Mouse (Mus musculus) spleen, postnatal 10 days (tissue): ENCODE measurements at regions not wholly inside any gene's neighbourhood (a gene's known extent, or its start where the extent isn't known, plus 50 kb on each side); places are given as distances from the start of the nearest gene placed in this dataset.

ENCODE experiments used
- DNase-seq, 2 experiments: peaks; one replicate each; pipeline ENCODE4 v3.0.0; 2021 to 2022; ENCODE audit warnings: low spot score in 2 of 2

- no peak for DNase-seq
Observed at GRCm38 (mm10) chr1:186444701-186445131, 261.1 kb downstream of the Tgfb2 start.

DNA sequence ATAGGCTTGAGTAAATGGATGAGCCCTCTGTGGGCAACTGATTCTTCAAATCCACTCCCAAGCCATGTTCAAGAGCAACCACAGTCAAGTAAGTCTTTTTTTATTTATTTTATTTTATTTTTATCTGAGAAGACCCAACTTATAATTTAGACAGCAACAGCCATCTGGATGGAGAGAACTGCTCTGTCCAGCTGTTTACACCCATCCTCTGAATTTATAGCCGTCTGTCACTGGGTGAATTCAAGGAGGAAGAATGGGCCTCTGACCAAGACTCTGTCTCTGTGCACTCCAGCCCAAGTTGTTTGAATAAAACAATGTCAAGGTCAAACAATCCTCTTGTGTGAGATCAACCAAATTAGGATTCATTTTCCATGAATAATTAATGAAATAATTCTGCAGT, 263.6 kb downstream of the Tgfb2 start:
- no peak for DNase-seq

- no peak for DNase-seq
Observed at GRCm38 (mm10) chr1:186435336-186435972, 270.3 kb downstream of the Tgfb2 start.

DNA sequence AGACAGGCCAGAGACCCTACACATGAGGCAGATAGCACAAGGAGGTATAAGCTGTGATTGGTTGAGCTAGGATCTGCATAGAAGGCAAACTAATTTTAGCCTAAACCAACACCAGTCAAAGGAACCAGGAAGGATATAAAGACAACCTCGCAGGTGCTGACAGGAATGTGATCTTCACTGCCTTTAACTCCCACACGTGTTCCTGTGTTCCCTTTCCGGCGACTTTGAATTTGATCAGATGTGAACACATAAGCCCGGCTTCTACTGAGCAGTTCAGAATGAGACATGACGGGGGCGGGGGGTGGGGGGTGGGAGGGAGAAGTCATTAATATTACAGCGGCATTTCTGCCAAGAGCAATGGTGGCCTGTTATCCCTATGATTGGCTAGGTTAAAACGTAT, 271.0 kb downstream of the Tgfb2 start:
- no peak for DNase-seq

- DNase-seq, result no peak
Observed at GRCm38 (mm10) chr1:186434007-186434406, 271.8 kb downstream of the Tgfb2 start.

DNA sequence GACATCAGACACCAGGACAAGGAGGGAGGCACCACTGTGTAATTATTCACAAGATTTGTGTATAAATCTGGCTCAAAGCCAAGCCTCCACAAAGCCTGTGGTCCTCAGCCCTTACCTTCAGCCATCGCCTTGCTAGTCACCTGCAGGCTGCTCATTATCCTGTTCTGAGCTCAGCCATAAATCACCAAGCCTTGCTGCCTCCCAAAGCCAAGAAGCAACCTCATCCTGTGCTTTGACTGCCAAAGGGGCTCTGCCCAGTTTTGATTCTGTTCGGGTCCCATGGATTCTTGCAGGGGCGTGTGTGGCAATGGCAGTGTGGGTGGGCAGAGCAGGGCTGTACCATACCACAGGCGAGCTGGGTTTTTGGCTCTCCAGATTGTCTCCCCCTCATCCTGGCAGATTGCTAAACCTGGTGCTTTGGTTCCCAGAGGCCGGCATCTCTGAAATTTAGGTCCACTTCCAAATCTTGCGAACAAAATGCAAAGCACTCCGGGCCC, 272.6 kb downstream of the Tgfb2 start:
- no peak for DNase-seq

GRCm38 (mm10) chr1:186425421-186425820, 280.4 kb downstream of the Tgfb2 start:
- no peak for DNase-seq

DNA sequence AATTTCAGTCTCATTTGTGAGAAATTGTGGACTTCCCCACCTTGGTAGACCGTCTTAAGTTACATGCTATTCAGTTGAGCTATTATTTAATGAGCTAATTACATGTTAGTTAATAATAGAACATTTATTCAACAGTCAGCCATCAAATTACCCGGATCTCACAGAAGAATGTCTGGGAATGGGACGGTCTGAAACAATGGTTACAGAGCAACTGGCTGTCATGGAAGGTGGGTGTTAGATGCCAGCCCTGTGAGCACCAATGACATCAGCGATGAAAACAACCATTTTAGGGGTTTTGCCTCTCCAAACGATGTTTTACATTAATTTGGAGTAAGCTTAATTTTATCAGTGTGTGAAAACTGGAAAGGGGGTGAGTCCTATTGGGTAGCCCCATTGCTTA, 281.7 kb downstream of the Tgfb2 start:
- no peak for DNase-seq

- DNase-seq, result no peak
Observed at GRCm38 (mm10) chr1:186417101-186417500, 288.7 kb downstream of the Tgfb2 start.

GRCm38 (mm10) chr1:186415321-186415720, 290.5 kb downstream of the Tgfb2 start:
- DNase-seq, result no peak

DNA sequence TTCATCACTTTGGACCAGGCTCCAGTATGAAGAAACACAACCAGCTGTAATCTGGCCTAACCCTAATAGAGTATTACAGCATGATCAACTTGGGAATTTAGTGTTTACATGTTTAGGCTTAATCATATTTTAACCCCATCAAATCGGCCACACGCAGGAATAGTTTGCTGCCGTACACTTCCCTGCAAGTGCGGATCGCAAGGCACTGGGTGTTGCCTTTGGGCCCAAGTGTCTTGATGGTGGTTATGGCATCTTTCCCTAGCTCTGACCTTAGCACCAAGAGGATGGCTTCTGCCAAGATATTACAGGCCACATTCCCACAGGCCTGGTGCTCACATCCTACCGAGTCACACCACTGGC, 291.9 kb downstream of the Tgfb2 start:
- no peak for DNase-seq

DNA sequence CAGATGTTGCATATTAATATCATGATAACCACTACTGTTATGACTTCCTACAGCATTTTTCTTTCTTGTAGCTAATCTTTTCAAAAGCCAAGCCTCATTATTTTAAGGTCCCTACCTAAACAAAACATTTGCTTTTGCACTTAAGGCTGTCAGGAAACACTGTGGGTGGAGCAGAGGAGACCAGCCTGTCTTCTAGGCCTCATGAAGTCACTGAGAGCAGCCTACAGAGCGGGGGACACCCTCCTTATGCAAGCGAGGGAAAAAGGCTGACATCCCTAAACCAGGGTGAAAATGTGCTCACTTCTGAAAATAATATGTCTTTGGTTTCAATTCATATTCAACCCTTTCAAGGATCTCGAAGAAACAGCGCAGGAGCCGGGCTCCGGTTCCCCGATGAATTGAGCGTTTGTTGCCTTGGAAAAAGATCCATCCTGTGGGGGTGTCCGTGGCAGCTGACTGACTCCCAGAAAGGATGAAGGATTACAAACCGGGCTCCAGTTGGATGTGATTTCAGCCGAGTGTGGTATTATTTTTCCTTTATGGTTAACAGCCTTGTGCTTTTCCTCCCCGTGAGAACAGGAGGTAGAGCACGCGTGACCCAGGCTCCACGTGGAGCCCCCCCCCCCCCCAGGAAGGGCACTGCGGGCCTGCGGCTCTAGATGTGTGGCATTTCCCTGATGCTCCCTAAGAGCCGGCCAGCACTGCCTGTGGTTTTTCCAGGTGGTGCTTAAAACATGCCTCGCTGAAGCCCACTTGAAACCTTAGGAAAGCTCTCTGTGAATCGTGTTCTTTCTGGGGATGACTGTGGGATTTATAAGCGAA, 292.5 kb downstream of the Tgfb2 start:
- no peak for DNase-seq

- DNase-seq, result no peak
Observed at GRCm38 (mm10) chr1:186412296-186412695, 293.5 kb downstream of the Tgfb2 start.

DNA sequence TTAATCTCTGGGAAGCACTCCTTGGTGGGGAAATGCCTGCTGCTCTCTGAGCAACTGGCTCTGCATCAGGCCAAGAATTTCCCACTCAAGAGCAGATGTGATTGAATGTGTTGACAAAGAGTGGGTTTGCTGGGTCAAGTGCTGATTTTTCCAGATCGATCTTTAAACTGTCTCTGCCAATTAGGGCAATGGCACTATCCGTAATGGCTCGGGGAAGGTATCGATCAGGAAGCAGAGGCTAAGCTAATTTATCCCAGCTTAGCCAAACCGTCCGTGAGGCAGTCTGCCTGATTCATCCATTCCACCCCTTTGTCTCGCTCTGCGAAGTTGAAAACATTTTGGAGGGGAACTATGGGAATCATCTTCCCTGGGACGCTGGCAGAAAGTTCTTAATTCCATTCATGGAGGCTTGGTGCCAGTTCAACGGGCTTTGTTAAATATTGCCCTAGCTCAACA, 291.9 kb upstream of the Lyplal1 start:
- DNase-seq, result no peak

DNA sequence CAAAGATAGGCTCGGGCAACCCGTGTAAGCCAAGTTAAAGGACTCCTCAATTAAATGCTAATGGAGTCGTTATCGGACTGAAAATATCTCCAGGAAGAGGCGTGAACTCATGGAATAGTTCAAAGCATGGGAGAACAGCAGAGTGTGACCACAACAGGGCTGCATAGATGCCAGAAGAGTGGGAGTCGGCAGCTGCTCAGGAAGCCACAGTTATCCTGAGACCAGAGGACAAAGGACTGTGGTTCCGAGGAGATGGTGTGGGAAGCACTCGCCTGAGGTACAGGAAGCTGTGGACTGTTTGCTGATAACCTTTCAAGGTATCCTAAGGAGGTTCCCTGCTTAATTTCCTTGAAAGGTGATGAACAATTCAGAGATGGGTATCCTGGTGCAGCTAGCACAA, 290.5 kb upstream of the Lyplal1 start:
- DNase-seq, result no peak

- no peak for DNase-seq
Observed at GRCm38 (mm10) chr1:186405693-186406092, 288.6 kb upstream of the Lyplal1 start.

DNA sequence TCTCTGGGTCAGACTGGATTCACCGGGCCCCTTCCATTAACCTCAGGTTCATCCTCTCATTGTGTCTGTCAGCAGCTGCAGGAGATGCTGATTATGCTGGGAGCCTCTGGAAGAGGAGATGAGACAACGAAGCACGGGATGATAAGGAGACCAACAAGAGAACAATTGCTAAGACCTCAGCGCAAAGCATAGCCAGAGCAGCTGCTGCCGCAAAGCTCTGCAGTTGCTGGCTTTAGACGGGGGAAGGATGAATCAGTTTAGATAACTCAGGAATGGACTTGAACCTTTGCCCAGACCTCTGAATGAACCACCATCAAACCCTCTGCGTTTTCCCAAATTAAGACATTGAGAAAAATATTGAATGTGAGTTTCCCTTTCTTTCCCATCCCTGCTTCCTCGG, 282.7 kb upstream of the Lyplal1 start:
- DNase-seq, result no peak

DNA sequence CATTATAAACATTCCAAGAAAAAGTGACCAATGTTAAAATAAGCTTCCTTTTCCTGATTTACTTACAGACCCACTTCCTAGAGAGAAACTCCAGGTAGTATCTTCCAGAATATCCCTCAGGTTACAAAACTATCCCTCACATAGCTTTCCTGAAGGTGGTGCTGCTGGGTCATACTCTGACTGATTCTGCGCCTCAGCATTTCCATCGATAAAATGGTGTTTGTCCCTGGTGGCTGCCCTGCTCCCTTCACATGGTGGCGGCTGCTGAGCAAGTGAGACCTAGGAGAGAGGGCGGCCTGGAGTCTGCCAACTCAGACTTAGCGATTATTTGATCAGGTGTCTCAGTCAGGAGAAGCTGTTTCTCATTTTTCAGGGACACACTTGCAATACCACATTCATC, 275.9 kb upstream of the Lyplal1 start:
- no peak for DNase-seq

DNA sequence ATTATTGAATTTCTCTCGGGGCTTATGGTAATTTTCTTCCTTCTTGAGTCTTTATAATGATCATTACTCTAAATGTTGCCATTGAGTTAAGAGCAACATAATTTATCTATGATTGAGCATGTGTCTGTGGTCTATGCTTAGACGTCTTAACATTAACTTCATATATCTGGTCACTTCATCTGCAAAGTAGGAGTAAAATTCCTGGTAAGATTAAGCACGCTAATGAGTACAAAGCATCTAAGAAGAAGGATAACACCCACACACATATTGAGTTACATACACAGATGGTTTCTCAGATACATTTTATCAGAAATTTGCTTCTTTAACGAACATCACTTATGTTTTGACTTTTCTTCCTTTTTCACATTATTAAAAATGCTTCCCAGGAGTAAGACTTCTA, 267.3 kb upstream of the Lyplal1 start:
- no peak for DNase-seq

DNA sequence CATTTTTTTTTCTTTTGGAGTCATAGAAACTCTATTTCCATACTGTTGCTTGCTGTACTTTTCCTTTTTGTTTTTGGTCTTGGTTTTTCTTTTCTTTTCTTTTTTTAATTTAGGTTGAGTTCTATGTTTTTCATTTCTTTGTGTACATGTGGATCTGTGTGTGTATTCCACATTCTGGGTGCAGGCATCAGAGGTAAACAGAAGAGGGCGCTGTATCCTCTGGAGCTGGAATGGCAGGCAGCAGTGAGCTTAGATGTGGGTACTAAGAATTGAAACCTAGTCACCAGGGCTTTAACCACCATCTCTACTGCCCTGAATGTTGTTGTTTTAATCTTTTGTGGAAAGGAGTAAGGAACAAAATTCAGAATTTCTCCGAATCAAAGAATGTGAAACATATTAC, 266.3 kb upstream of the Lyplal1 start:
- DNase-seq, result no peak

- DNase-seq, result no peak
Observed at GRCm38 (mm10) chr1:186383006-186383405, 265.9 kb upstream of the Lyplal1 start.

- DNase-seq, result no peak
Observed at GRCm38 (mm10) chr1:186379938-186380847, 263.1 kb upstream of the Lyplal1 start.
